Mouse (Mus musculus) MEL (cell line): ENCODE results near the gene Nt5dc3.

ENCODE experiments used
- CHD1 ChIP-seq: IDR thresholded peaks from 2 replicates; pipeline ENCODE4 v1.6.1; 2012; ENCODE audit warnings: low read depth, mild to moderate bottlenecking, inconsistent platforms, low read length, improper control_type of control experiment
- CHD2 ChIP-seq: IDR thresholded peaks from 2 replicates; pipeline ENCODE4 v1.6.1; 2011; ENCODE audit warnings: low read length, improper control_type of control experiment
- CTCF ChIP-seq, 3 experiments: IDR thresholded peaks in 2 of 3; conservative IDR thresholded peaks in 1 of 3; 2 replicates each; pipeline ENCODE4 v1.5.1; 2011 to 2012; ENCODE audit warnings: low read length in 3 of 3, low read depth in 2 of 3, mild to moderate bottlenecking in 2 of 3, improper control_type of control experiment in 1 of 3, inconsistent platforms in 1 of 3, mixed read lengths in 1 of 3, moderate library complexity in 1 of 3; ENCODE audit not compliant: control insufficient read depth in 1 of 3, insufficient read depth in 1 of 3, poor library complexity in 1 of 3, severe bottlenecking in 1 of 3
- GATA1 ChIP-seq: IDR thresholded peaks from 2 replicates; pipeline ENCODE4 v1.6.1; 2011; ENCODE audit warnings: low read depth, low read length, improper control_type of control experiment
- JUND ChIP-seq: IDR thresholded peaks from 2 replicates; pipeline ENCODE4 v1.6.1; 2011; ENCODE audit warnings: low read depth, mild to moderate bottlenecking, improper control_type of control experiment, low read length
- MAX ChIP-seq: IDR thresholded peaks from 2 replicates; pipeline ENCODE4 v1.6.1; 2011; ENCODE audit warnings: low read length, improper control_type of control experiment
- NRF1 ChIP-seq: IDR thresholded peaks from 2 replicates; pipeline ENCODE4 v1.6.1; 2014; ENCODE audit warnings: low read depth, mild to moderate bottlenecking, inconsistent platforms, low read length, improper control_type of control experiment, moderate library complexity; ENCODE audit not compliant: poor library complexity, insufficient read depth, severe bottlenecking
- POLR2A ChIP-seq, 2 experiments: IDR thresholded peaks; 2 replicates each; pipeline ENCODE4 v1.6.1; 2011 to 2012; ENCODE audit warnings: low read length in 2 of 2, mild to moderate bottlenecking in 2 of 2, control low read depth in 1 of 2, improper control_type of control experiment in 1 of 2, low read depth in 1 of 2, moderate library complexity in 1 of 2; ENCODE audit not compliant: control insufficient read depth in 1 of 2, insufficient read depth in 1 of 2, poor library complexity in 1 of 2
- POLR2AphosphoS5 ChIP-seq: IDR thresholded peaks from 2 replicates; pipeline ENCODE4 v1.6.1; 2012; ENCODE audit warnings: low read depth, borderline replicate concordance, mild to moderate bottlenecking, inconsistent platforms, low read length, moderate library complexity, mixed read lengths
- RAD21 ChIP-seq: IDR thresholded peaks from 2 replicates; pipeline ENCODE4 v1.6.1; 2011; ENCODE audit warnings: mild to moderate bottlenecking, low read depth, low read length, improper control_type of control experiment
- SIN3A ChIP-seq: IDR thresholded peaks from 2 replicates; pipeline ENCODE4 v1.6.1; 2012; ENCODE audit warnings: low read length, improper control_type of control experiment, inconsistent platforms
- UBTF ChIP-seq: IDR thresholded peaks from 2 replicates; pipeline ENCODE4 v1.6.1; 2012; ENCODE audit warnings: low read depth, mild to moderate bottlenecking, inconsistent platforms, low read length, improper control_type of control experiment, moderate library complexity, borderline replicate concordance; ENCODE audit not compliant: insufficient read depth
- USF1 ChIP-seq: IDR thresholded peaks from 2 replicates; pipeline ENCODE4 v1.6.1; 2014; ENCODE audit warnings: low read depth, mild to moderate bottlenecking, inconsistent platforms, low read length, improper control_type of control experiment, moderate library complexity
- ZC3H11A ChIP-seq: IDR thresholded peaks from 2 replicates; pipeline ENCODE4 v1.6.1; 2012; ENCODE audit warnings: low read depth, mild to moderate bottlenecking, inconsistent platforms, low read length, improper control_type of control experiment

- TF ChIP-seq NRF1 (no peak), GATA1 (no peak), CHD2 (no peak), POLR2A (IDR thresholded peaks at IDR 0.05; ENCODE audit: control insufficient read depth in 1 of 2, insufficient read depth in 1 of 2, low read depth in 1 of 2, low read length in 2 of 2, poor library complexity in 1 of 2) (no peak), CTCF (IDR thresholded peaks at IDR 0.05 in 2 of 3, conservative IDR thresholded peaks at IDR 0.05 in 1 of 3; ENCODE audit: control insufficient read depth in 1 of 3, insufficient read depth in 1 of 3, low read depth in 2 of 3, low read length in 3 of 3, poor library complexity in 1 of 3, severe bottlenecking in 1 of 3) (peak; percentile 88 to 94 (median 90)), SIN3A (no peak), MAX (no peak), USF1 (no peak), JUND (no peak), POLR2AphosphoS5 (no peak), UBTF (no peak), ZC3H11A (peak; percentile 80), RAD21 (peak; percentile 90), CHD1 (no peak)
Observed at GRCm38 (mm10) chr10:86730823-86731499, 47.8 kb upstream of the Nt5dc3 start.
